Mouse (Mus musculus) G1E (cell line): Measurements from ENCODE around the gene Pip5k1b.

Experiments used
- CTCF ChIP-seq: IDR thresholded peaks from 2 replicates; pipeline ENCODE4 v1.5.1; 2012; ENCODE audit warnings: low read depth, low read length, inconsistent platforms, mixed read lengths
- GATA1 ChIP-seq: IDR thresholded peaks from 2 replicates; pipeline ENCODE4 v1.6.1; 2012; ENCODE audit warnings: borderline replicate concordance, low read length, inconsistent platforms, mixed read lengths
- GATA2 ChIP-seq: IDR thresholded peaks from 2 replicates; pipeline ENCODE4 v1.6.1; 2012; ENCODE audit warnings: low read depth, low read length, inconsistent platforms, borderline replicate concordance
- POLR2AphosphoS5 ChIP-seq: IDR thresholded peaks from 2 replicates; pipeline ENCODE4 v1.6.1; 2012; ENCODE audit warnings: low read depth, low read length, inconsistent platforms; ENCODE audit not compliant: insufficient replicate concordance
- TAL1 ChIP-seq: conservative IDR thresholded peaks from 2 replicates; pipeline ENCODE4 v1.6.1; 2012; ENCODE audit warnings: low read depth, low read length, inconsistent platforms, mixed read lengths

DNA sequence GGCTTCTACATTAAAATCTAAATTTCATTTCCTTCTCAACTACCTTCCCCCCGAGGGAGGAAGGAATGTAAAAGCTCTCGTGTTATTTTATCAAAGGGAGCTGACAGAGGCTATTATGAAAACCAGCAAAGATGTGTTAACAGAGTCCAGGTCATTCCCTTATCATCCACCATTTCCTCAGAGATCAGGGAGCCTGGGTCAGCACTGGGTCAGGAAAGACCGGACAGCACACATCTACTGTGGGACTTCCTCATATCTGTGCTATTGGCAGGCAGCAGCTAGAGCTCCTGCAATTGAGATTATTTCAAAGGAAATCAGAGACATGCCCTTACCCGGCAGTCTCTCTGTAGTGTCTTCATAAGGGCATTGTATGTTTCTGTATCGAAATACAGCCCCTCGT is 177.2 kb downstream of the Pip5k1b start:
- TF ChIP-seq CTCF: no peak
- no peak for TF ChIP-seq GATA2
- TF ChIP-seq GATA1: no peak
- no peak for TF ChIP-seq POLR2AphosphoS5
- TF ChIP-seq TAL1: no peak
